Mouse (Mus musculus): Measurements from ENCODE around the gene Cdca5. TPM values are rescaled to one million over a fixed set of nuclear protein-coding genes. Genes with fewer than 3 reads are reported as not detected.

Gene Cdca5
- 0.91 TPM for total RNA-seq (2023)

GRCm38 (mm10) chr19:6084478-6085248 is at the start of gene Cdca5, which contains the start of gene Zfpl1:
Gene Cdca5 (plus strand): TSS chr19:6084983.
Gene Zfpl1 (minus strand): TSS chr19:6084956.

GRCm38 (mm10) chr19:6046294-6047153 is 38.3 kb upstream of the Cdca5 start, which contains the start of gene Syvn1:
Gene Syvn1 (plus strand): TSS chr19:6046576.

DNA sequence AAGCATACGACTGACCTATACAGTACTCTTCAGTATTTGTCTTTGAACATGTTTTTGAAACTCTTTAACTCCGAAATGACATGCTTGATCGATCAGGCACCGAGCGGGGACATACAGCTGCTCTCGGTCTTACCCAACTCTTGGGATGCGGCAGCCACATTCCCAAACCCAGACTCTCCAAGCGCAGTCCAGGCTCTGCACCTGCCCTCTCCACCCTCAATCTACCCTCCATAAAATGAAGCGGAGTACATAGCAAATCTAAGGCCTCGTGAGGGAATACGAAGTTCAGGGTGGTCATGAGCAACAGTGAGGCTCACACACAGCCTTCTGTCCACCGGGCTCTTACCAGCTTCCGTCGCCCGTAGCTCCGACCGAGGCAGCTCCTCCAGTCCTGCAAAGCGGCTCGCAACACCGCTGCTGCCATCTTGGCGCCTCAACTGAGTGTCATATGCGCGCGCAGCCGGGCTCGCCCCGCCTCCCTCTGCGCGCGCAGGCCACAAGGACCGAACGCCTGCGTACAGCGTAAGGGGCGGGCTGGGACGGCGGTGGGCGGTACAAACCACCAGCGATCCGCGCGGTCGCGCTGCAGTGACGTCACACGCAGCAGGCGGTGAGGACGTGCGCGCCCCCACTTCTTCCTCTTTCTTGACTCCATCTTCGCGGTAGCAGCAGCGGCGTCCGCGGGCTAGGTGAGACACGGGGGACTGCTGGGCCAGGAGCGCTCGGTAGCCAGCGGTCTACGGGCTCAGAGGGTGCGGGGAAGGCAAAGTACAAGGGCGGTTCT is 27.3 kb upstream of the Cdca5 start, which contains the start of the genes Mrpl49 and Fau:
Mrpl49 (minus strand) TSS at position 473 of the 784 bp plus-strand sequence.
Fau (plus strand) TSS at position 532 of the 784 bp plus-strand sequence.

DNA sequence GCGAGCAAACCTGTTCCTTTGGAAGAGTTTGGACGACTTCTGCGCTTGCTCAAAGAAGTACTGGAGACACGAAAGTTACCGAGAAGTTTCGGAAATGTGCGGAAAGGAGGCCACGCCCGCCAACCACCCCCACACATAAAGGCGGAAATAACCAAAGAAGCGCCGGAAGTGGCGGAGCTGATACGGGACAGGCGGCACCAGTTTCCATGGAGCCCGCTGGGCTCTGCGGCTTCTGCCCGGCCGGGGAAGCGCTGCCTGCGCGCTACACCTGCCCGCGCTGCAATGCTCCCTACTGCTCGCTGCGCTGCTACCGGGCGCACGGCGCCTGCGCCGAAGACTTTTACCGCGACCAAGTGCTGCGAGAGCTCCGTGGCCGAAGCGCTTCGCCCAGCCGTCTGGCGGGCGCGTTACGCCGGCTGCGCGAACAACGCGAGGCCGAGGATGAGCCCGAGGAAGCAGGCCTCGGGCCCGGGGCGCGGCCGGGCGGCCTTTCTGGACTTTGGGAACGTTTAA is 23.7 kb upstream of the Cdca5 start, which contains the start of gene Znhit2:
Znhit2 (plus strand) TSS at position 172 of the 513 bp plus-strand sequence.

GRCm38 (mm10) chr19:6067724-6068415 is 16.9 kb upstream of the Cdca5 start, which contains the start of gene Tm7sf2:
Gene Tm7sf2 (minus strand): TSS chr19:6068373.

DNA sequence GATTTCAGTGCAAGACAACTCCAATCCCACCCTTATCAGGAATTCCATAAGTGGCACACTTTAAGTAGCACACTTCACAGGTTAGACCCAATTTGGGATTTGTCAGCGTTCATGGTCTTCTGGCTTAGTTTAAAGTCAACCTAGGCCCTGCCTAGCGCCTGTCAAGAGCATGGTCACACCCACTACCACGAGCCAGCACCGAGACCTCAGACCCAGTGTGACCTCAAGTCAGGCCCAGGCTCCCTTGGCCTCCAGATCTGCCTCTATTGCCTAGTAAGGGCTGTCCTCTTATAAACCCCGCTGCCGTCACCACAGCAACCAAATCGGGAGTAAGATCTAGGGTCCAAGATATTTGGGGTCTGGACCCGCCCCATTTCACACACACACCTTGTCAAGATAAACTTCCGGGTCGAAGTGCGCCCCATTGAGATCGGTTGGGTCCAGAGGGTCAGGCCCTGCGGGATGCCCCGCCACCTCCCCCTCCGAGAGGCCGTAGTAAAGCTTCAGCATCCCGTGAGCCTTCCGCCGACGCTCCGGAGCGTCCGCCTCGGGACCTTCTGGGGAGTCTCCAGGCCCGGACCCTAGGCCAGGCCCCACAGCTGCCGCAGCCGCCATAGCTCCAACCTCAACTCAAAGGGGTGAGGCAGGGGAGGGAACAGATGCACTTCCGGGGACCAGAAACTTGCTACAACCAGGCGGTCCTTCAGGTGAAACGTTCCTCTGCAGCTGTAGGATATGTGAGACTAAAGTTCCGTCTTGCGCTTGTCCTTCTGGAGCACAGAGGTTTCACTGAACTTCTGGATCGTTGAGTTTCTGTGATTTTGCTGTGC is 8.0 kb upstream of the Cdca5 start, which contains the start of gene Vps51:
Vps51 (minus strand) TSS at position 668 of the 830 bp plus-strand sequence.

GRCm38 (mm10) chr19:6079983-6080480 is 4.8 kb upstream of the Cdca5 start, which contains the start of gene Tmem262:
Gene Tmem262 (plus strand): TSS chr19:6080033.

DNA sequence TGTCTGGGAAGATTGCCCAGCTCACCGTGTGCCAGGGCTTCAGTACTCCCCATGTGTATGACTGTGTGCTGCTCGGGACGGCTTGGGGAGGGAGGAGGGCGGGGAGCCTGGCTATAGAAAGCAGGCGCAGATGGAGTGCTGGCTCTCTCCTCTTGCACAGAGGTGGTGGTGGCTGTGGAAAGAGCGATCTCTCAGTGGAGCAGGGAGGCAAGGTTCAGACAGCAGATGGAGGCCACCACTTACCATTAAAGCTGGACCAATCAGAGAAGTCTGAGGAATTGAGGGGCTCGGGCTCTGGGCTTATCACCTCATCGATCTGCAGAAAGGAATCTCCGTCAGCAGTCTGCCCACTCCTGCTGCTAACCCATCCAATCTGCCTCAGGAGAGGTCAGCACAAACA is 2.6 kb upstream of the Cdca5 start, which contains the start of gene Gm28374:
Gm28374 (minus strand) TSS at position 101 of the 400 bp plus-strand sequence.

DNA sequence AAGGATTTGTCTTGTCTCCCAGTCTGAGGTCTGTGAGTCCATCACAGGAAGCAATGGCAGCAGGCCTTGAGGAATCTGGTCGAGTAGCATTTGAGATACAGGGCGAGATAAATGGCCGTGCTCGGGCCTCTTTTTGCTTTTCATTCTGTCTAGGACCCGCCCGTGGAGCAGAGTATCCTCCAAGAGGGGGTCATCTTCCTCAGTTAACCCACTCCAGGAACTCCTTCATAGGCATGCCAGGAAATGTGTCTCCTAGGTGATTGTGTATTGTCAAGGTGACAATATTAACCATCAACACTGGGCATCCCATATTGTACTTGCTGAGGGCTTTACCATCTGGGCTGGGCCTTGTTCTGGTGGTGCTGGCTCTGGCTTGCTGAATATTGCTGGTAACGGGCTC is 9.3 kb downstream of the Cdca5 start, which contains the start of gene AC131692.1:
AC131692.1 (plus strand) TSS at position 301 of the 400 bp plus-strand sequence.

GRCm38 (mm10) chr19:6105586-6105985 is 20.8 kb downstream of the Cdca5 start, which contains the start of gene Naaladl1:
Gene Naaladl1 (plus strand): TSS chr19:6105782.

DNA sequence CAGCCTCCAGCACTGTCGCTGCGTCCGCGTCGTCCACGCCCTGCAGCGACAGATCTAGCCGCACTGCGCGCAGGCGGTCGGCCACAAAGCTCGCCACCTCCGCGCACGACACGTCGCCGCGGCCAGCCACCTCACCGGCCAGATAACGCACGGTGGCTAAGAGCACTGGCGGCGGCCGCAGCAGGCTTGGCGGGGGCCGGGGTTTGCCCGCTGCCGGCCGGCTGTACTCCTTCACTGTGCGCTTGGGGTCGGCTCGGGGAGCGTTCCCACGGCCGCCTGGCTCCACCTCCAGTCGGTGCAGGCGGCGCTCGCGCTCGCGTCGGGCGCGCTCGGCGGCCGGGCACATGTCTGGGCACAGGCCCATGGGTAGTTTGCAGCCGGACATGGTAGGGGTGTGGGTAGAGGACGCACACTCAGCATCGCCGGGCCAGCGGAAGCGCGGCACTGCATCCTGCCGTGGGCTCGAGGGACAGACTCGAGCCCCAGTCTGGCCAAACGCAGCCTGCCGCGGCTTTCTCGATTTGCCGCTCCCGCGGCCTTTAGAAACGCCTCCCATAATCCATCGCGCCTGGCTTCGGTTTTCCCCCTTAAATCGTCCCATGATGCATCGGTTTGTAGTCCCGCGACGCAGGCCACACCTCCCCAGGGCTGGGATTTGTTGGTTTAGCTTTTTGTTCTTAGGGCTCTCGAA is 33.3 kb downstream of the Cdca5 start, which contains the start of gene Sac3d1:
Sac3d1 (minus strand) TSS at position 665 of the 691 bp plus-strand sequence.

DNA sequence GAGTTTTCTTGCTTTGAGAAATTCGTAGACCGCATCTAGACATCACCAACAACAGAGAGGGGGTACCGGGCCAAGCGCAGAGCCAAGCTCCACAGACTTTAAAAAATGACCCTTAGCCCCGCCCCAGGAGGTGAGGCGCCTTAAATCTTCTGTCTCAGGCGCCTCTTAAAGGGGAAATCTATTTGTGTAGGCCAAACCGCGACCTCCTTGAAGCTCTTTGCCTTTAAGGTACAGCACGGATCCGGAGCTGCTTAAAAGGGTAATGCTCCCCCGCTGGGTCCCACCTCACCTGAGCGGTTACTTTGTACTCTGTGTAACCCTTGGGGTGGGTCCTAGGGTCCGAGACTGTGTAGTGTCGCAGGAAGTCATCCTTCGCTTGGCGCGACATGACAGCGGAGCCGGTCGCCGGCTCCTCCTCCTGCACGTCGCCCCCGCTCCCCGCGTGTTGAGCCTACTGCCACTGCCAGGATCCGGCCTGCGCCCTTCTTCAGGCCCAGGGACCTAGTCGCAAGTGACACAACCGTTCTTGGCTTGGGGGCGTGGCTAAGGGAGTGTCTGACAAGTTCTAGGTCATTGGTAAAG is 43.1 kb downstream of the Cdca5 start, which contains the start of gene Snx15:
Snx15 (minus strand) TSS at position 545 of the 582 bp plus-strand sequence.

DNA sequence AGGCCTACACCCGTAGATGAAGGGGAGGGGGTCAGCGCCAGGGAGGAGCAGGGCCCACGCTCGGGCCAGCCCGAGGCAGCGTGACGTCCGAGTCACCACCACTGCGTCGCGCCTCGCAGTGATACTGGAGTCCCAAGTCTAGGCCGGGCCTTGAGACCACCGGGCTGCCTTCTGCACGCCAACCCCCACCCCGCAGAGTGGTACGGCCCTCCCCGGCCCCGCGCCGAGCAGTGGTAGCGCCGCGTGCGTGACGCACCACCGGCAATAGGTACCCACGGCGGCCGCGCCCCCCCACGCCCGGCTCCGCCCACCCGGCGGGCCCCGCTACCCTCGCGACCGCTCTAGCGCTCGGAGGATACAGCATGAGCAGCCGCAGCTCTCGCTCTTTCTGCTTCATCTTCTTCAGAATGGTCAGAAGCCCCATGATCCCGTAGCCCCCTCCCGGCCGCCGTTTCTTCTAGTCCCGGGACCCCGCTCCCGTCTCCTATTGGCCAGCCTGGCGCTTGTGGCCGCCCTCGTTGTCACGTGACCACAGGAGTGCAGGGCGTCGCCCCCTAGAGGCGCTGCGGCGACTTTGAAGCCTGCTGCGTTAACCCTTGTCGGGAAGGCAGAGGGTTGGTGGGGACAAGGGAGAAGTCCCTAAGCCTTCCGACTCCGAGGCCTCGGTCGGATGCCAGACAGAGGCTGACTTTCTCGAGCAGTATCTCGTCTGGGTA is 56.1 kb downstream of the Cdca5 start, which contains the start of gene Batf2:
Batf2 (plus strand) TSS at position 306 of the 716 bp plus-strand sequence.

GRCm38 (mm10) chr19:6141394-6141749 is 56.6 kb downstream of the Cdca5 start, which contains the start of gene Arl2:
Gene Arl2 (minus strand): TSS chr19:6141548.

Data from CD4-positive naive resting alpha-beta T cell, adult 76 days (primary cell).